Mouse (Mus musculus) liver, embryonic 14.5 days (tissue): ENCODE data around the gene Lrg1.

Experiments used
- CTCF ChIP-seq: IDR thresholded peaks from 2 replicates; pipeline ENCODE4 v1.5.1; 2016; ENCODE audit warnings: antibody characterized with exemption, low read depth, control low read depth
- EP300 ChIP-seq: IDR thresholded peaks from 2 replicates; pipeline ENCODE4 v1.6.1; 2016; ENCODE audit warnings: antibody characterized with exemption, low read depth

- TF ChIP-seq CTCF (peak; percentile 93), EP300 (no peak)
Measured at GRCm38 (mm10) chr17:56132661-56133060, 10.9 kb upstream of the Lrg1 start.
